Mouse (Mus musculus) splenic B cell, adult 2 months (primary cell): ENCODE results near the gene Zfp664.

Experiments used
- DNase-seq: peaks from one replicate; pipeline ENCODE4 v3.0.0-alpha.2; 2011; ENCODE audit warnings: low read depth, low spot score
- H3K27me3 ChIP-seq: 2 replicates; pipeline ENCODE4 v1.6.1; 2012; ENCODE audit warnings: mild to moderate bottlenecking, low read length, moderate library complexity, mixed read lengths; ENCODE audit not compliant: control insufficient read depth, poor library complexity, insufficient read depth, severe bottlenecking
- H3K36me3 ChIP-seq: 2 replicates; pipeline ENCODE4 v1.6.1; 2012; ENCODE audit warnings: mild to moderate bottlenecking, low read length, moderate library complexity, mixed read lengths; ENCODE audit not compliant: control insufficient read depth, poor library complexity, insufficient read depth, severe bottlenecking

Zfp664 gene

DNA sequence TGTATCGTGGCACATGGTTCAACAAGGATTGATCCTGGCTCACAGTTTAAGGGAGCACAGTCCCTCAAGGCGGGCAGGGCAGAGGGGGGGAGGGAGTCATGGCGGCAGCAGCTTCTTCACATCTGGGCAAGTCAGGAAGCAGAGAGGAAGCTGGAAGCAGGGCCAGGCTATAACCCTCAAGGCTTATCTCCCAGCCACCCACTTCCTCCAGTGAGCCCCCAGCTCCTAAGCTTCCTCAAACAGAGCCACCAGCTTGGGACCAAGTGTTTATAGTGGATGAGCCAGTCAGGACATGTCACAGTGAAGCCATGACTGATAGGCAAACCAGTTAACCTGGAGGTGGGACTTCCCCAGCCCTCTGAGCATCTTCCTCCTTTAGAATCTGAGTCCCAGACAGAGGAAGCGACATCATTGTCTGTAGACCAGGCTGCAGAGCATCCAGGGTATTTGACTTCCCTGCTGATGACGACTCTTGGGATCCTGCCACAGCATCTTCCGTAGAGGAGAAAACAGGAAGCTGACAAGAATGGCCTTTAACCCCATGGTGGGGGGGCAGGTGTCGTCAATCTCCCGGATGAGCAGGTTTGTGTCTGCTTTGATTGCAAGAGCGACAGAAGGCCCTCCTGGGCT lies 67.0 kb downstream of the Zfp664 start:
- no peaks in the 10 kb centered on the region for H3K27me3 ChIP-seq
- no peak for DNase-seq
- H3K36me3 ChIP-seq = no peaks in the 10 kb centered on the region

DNA sequence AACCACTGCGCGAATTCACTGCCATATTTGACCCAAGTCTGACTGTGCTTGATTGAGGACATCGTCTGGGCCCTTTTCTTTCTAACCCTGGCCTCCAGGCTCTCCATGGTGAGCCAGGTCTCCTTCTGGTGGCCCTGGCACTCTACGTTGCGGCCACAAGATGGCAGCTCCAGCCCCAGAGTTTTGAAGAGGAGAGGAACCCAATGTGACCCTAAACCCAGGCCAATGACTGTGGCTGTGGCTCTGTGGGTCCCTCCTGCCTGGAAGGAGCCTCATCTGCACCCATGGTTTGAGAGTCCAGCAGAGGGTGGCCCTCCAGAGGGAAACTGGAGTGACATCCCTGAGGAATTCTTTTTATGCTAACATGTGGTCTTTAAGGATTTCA lies 67.6 kb downstream of the Zfp664 start:
- H3K27me3 ChIP-seq = no peaks in the 10 kb centered on the region
- DNase-seq = peak; percentile 50

DNA sequence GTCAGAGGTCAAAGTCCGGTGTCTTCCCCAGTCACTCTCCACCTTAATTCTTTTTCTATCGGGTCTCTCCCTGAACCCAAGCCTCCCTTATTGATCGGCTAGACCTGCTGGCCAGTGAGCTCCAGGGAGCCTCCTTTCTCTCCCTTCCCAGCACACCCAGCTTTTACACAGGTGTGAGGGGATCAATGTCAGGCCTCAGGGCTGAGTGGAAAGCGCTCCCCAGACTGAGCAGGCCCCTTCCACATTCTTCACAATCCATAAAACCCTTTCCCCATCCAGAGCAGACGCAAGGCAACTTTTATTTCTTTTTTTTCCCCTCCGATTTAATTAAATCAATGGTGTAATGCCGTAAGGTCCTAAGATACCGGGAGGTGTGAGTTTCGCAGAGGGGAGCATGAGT lies 68.1 kb downstream of the Zfp664 start:
- no peaks in the 10 kb centered on the region for H3K27me3 ChIP-seq
- no peaks in the 10 kb centered on the region for H3K36me3 ChIP-seq
- DNase-seq = no peak

More for the DNA sequence above, 67.6 kb downstream of the Zfp664 start:
- no peaks in the 10 kb centered on the region for H3K36me3 ChIP-seq

DNA sequence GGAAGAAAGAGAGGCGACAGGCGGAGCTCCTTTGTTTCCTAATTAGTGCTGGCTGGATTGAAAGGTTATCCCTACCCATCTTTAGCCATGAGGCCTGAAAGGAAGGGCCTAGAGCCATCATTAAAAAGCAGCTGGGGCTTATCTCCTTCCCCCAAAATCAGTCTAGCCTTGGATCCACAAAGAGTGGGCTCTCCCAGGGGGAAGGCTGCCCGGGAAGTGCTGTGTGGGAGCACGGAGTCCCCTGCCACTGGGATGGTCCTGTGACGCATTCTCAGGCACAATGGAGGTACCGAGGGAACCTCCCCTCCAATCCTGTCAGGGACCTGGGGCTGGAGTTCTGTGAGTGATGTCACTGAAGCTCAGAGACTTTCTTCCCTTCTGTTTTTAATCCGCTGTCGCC lies 68.6 kb downstream of the Zfp664 start:
- no peak for DNase-seq
- no peaks in the 10 kb centered on the region for H3K27me3 ChIP-seq

DNA sequence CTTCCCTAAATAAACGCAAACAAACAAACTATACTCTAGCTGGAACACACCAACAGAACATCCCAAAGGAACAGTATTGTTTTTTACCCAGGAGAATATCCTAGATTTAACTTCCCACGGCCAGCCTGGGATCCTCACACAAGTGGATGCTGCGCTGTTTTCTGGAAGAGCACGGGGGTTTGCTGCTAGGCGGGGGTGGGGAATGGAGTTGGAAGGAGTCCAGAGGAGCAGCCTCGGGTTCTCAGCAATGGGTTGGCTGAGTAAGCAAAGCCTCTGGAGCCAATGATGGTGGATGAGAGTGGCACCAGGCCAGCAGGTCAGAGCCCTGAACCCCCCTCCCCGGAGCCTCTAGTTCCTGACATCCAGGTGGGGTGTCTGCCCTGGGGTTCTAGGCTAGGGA lies 72.1 kb downstream of the Zfp664 start:
- no peak for DNase-seq
- Histone ChIP-seq H3K36me3 (no peaks in the 10 kb centered on the region), H3K27me3 (no peaks in the 10 kb centered on the region)

More for the DNA sequence above, 68.6 kb downstream of the Zfp664 start:
- no peaks in the 10 kb centered on the region for H3K36me3 ChIP-seq

DNA sequence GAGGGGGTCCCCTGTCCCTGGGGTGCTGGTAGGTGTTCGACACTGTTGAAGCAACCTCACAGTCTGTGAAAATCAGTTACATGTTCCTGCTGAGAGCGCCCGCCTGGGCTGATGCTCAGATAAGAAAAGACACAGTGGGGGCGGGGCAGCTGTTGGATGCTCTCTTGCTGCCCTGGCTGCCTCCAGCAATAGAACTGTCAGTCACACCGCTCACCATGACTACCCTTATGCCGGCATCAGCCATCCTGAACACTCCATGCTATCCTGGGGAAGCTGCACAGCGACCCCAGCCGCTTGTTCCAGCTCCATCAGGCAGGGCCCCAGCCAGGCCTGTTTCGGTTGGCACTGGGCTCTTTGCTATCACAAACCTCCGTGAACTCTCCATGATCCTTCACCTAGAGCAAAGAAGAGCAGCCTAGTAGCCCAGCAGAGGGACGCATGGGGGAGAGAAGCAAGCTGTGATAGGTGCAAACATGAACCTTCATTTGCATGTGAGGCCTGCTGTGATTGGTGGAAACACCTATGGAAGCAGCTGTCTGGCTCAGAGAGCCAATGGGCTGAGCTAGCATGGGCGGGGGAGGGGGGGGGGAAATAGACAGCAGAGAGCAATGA lies 80.8 kb downstream of the Zfp664 start:
- H3K36me3 ChIP-seq = no peaks in the 10 kb centered on the region
- DNase-seq = no peak
- no peaks in the 10 kb centered on the region for H3K27me3 ChIP-seq

DNA sequence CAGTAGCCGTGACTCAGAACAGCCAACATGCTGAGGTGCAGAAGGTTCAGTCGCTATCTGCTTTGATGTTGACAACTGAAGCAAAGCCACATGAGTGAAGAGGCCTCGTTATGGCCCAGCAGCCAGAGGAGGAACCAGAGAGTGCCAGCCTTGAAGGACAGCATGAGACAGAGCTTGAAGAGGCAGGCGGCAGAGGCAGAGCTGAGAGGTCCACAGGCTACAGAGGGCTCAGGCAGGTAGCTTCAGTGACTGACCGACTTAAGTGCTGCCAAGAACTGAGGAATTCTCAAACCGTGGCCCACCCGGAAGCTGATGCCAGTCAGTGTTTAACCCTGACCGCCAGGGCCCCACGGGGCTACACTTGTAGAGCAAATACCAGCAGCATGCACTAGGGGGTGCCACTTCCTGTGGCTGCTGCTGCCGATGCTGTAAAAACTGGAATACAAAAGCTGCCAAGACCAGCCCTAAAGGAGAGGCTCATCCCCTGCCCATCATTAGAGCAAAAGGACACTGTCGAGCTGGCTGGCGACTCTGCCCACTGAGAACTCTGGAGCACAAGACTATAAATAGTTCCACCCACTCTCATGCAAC lies 81.4 kb downstream of the Zfp664 start:
- DNase-seq = peak; percentile 72
- Histone ChIP-seq H3K36me3 (no peaks in the 10 kb centered on the region), H3K27me3 (no peaks in the 10 kb centered on the region)

DNA sequence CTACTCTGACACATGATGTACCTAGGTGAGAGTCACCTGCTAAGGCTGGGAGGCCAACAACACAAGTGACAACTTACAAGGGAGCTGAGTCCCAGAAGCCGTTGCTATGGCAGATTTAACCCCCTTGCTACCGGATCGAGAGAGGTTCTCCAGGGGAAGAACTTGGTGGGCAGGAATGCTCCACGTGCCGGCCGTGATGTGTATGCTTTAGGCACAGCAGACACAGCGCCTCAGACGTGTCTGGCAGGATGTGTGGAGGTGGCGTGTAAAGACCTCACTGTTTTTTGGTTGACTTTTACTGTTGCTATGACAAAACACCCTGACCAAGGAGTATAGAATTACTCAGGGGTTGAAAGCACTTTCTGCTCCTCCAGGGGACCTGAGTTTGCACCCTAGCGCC lies 81.9 kb downstream of the Zfp664 start:
- no peak for DNase-seq
- H3K36me3 ChIP-seq = no peaks in the 10 kb centered on the region
- no peaks in the 10 kb centered on the region for H3K27me3 ChIP-seq

DNA sequence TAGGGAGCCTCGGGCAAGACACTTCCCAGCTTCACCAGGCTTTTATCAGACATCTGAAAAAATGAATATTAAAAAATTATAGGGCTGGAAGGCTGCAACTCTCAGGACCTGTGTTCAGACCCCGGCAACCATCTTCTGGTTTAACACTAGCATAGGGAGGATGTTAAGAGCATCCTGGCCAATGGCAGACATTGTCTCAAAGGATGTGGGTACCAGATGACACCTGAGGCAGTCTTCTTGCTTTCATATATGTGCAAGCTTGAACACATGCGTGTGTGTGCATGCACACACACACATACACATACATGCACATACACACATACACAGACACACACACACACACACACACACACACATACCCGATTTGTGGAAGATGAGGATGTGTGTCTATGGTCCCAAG lies 82.6 kb downstream of the Zfp664 start:
- H3K27me3 ChIP-seq = no peaks in the 10 kb centered on the region
- no peaks in the 10 kb centered on the region for H3K36me3 ChIP-seq
- DNase-seq = no peak

DNA sequence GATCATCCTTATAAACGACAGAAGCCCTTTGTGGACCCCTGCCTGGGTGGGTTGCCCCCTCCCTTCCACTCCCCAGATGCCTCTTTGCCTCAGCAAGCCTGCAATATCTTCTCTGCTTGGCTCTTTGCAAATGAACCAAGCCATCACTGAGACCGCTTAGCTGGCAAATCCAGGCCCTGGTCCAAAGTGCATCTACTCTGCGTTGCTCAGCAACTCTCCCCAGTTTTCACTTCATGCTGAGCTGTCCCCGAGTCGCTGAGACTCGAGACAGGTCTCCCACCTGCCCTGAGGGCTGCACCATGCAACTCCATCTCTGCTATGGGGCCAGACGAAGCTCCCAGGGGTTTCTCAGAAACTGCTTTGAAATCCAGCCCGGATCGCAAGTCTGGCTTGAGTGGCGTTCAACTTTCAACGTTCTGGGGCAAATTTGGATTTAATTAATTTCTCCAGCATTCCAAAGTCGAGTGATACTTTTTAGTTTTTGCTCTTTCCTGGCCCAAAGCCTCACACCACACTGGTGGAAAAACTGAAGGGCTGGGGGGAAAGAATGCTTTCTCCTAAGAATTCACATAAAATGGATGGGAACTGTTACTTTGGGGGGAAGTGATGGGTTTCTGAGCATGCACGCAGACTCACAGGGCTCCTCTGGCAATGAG lies 88.3 kb downstream of the Zfp664 start:
- DNase-seq = no peak
- no peaks in the 10 kb centered on the region for H3K36me3 ChIP-seq
- no peaks in the 10 kb centered on the region for H3K27me3 ChIP-seq

DNA sequence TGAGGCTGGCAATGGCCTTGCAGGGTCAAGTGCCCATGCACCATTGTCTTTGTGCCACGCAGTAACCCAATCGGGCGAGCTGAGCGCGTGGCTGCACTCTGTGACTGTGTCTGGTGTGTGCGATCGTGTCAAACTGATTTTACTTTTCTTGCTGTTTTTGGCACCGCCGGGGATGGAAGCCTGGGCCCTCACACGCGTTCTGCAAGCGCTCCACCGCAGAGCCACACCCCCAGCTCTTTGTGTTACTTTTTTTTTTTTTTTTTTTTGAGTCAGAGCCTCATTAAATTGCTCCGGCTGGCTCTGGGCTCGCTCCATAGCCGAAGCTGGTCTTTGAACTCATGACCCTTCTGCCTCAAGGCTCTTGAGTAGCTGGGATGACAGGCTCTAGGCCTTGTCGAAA lies 88.8 kb downstream of the Zfp664 start:
- no peak for DNase-seq
- no peaks in the 10 kb centered on the region for H3K27me3 ChIP-seq
- no peaks in the 10 kb centered on the region for H3K36me3 ChIP-seq
